Mouse (Mus musculus): ENCODE data around the gene Wnt16.

Wnt16 gene

DNA sequence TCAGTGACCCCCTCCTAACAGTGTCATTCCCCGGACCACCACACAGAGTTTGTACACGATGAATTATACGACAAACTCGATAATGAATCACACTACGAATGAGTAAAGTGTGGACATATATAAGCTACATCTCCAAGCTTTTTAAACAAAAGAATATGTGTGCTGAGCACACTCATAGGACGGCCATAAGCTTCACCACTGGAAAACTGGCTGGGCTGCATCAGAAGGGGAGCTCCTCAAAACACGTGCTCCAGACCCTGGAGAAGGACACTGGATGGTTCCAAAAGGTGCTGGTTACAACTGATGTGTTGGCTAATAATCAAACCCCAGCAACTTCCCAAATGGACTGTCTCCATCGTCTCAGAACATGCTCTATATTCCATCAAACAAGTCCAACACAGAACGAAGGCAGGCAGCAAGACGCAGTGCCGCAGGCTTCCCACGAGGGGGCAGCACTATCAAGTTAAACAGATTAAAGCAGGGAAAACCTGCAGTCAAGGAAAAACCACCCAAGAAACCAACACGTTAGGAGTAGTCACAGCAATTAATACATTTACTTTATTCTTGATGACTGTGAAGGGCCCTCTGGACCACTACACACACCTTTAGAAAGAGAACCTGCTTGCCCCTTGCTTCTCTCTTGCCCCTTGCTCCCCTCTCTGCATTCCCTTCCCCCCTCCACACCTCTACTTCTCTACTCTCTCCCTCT lies 37.5 kb downstream of the Wnt16 start:
- peak; percentile 79 for DNase-seq (ENCODE audit: low read depth, low spot score)

DNA sequence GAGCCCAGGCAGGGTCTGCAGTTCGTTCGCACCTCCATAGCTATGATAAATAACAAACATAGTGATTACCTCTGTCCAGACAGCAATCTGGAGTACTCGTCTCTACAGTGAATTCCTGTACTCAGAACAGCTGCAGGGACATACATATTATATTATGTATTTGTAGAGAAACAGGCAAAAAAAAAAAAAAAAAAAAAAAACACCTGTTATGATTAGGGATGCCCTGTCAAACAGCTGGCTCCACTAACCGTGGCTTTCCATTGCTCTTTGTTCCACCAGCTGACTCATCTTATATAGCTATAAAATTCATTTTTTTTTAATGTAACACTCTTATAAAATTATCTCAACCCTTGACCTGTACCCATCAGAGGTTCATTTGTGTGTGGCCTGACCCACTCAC lies 38.3 kb downstream of the Wnt16 start:
- DNase-seq (ENCODE audit: low read depth, low spot score), result no peak

DNA sequence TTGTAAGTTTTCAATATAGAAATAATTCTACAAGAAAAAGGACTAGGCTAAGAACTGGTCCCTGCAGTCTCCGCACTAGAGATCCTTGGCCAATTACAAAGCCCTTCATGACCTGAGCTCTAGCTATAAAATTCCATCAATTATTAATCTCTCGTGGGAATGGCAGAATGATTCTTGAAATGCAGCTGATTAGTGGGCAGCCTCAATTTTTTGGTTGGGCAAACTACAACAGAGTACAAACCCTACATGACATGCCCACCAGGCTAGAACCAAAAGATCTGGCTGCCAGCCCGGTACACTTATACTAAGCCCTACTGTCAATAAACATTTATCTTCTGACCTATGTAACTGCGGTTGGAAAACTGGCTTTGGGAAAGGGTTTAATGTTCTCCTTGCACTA lies 39.1 kb downstream of the Wnt16 start:
- DNase-seq (ENCODE audit: low read depth, low spot score), result no peak

DNA sequence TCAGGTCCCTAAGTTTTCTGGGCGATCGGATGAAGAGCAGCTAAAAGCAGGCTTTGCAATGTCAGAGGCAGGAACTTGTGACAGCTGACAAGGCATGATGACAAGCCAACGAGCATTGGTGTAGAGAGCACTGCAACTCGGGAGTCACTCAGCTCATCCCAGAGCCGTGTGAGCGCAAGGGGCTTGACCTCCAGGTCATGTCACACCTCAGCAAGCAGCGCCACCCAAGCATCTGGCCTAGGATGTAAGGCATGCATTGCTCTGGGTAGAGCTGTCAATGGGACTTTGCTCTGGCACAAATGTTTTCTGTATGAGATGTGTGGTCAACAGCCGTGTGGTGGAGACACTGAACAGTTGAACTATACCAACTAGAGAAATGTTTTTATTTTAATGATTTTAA lies 39.9 kb downstream of the Wnt16 start:
- no peak for DNase-seq (ENCODE audit: low read depth, low spot score)

DNA sequence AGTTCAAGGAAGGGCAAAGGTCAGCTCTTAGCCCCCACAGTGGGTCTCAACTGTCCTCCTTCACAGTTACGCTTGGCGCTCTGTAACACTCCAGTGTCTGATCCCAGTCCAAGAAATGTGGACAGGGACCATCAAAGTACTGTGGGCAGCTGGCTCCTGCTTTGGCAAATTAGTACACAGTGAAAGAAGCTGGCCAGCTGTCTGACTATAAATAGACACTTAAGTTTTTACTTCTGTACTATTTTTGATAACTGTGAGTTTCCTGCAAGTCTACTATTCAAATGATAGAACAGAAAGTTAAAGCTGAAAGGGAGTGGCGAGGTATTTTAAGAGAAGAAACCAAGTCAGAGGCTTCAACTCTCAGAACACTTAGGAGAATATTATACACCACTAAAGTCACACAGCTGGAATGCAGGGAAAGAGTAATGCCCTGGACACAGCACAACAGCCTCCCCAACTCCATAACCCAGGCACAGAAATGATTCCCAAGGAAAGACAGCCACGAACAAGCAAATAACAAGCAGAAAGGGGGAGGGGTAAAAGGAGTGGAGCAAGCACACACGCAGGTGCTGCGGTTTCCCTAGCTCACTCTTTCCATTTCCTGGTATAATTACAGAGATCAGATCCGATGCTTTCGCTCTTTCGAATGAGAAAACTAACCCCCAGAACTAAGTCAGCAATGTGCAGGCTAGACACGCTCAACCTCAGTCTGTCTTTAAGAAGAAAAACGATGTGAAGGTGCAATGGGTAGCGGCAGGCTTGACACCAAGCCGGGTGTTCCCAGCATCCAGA lies 42.3 kb downstream of the Wnt16 start:
- no peak for DNase-seq (ENCODE audit: low read depth, low spot score)

DNA sequence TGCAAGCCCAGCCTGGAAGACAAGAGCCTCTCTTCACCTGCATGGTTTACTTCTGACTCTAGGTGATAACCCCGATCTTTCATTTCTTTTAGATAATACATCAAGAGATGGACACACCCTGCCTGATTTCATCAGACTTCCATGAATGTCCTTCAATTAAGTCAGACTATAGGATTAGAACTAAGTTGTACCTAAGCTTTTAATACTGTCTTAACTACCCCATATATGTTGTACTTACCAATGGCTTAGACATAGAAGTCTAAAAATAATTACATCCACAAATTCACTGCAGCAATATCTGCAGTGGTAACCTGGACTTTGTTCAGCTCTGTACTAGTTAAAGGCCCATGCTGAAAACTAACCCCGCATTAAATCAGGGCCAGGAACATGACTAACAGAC lies 44.5 kb downstream of the Wnt16 start:
- no peak for DNase-seq (ENCODE audit: low read depth, low spot score)

DNA sequence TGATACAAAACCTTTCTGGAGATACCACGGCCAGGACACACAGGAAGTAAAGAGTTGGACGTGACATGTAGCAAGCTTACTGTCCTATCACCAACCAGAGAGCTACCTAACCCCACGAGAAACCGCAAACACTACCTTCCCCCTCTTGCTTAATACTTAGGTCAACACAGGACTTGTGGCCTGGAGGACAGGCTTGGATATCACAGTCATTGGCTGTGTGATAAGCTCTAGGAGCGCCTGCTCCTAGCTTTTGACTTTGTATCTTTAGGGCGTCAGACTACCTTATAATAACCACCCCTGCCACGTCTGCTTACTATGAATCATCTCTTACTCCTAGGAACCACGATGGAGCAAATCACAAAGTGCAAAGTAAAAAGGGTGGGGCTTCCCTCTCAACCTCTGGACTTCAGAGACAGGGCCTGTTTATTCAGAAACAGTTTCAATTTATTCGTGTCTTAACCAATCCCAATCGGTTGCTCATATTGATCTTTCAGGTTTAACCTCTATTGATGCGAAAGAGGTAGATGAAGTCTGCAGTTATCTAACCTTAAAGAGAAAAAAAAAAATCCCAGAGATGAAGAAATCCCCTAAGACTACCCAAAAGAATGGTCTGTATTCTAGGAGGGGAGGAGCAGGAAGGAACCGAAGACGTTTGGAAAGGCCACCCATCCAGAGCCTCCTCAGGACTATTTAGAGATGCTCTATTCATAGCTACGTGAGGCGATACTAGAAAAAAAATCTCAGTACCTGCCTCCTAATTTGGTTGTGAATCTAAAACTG lies 51.9 kb downstream of the Wnt16 start:
- no peak for DNase-seq (ENCODE audit: low read depth, low spot score)

DNA sequence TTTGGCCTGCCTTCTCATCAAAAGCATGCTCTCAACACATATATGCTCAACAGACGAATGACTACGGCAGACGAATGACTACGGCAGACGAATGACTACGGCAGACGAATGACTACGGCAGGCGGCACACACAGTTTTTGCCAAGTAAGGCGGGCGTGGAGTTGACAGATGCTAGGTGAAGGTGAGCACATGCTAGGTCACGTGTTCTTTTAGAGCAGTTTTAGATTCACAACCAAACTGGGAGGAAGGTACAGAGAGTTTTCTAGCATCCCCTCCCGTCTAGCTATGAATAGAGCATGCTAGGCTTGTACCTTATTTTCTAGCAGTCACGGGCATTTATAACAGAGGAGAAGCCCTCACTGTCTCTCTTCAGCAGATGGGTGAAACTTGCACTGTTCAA lies 52.8 kb downstream of the Wnt16 start:
- no peak for DNase-seq (ENCODE audit: low read depth, low spot score)

DNA sequence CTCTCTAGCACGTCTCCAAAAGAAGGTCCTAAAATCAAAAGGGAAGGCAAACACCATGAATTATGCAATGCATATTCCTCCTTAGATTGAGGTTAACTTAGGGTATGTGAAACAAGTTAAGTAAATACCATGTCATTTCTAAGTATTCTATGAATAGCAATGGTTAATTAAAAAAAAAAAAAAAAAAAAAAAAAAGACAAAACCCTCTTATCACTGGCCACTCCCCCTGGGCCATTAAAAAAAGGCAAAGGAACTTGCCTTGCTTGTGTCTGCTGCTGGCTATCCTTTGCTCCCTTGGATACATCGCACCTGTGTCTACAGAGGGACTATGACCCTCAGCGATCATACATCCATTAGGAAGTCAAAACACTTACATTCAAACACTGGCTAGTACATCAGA lies 55.3 kb downstream of the Wnt16 start:
- DNase-seq (ENCODE audit: low read depth, low spot score), result no peak

DNA sequence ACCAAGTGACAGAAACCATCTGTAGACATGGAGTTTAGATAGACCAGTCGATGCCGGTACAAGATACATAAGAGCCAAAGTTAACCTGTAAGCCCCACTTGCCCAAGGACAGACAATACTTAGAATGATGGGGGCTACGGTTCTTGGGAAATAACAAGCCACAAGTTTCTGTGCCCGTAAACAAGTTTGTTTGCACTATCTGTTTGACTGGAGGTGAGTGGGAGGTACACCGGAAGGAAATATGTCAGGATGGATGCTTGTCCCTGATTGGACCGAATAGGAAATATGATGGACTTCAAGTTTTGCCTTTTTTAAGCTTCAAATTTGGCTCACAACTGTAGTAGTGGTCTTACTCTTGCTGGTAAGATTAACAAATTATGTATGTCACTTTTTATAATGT lies 55.7 kb downstream of the Wnt16 start:
- no peak for DNase-seq (ENCODE audit: low read depth, low spot score)

DNA sequence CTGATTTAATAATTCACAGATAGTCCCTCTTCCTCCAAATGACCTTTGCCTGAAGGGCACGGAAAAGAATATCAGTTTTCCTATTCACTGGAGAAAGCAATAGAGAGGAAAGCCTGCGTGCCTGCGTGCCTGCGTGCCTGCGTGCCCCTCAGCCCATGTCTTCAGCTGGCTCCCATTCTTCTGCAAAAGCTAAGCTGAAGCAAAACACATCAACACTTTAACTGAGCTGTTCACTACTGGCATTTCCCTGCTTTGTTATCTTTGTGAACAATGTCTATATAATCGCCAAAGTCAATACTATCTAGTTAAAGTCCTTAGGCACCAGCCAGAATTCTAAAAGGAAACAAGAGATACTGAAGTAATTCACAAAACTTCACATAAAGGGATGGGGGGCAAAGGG lies 56.4 kb downstream of the Wnt16 start:
- no peak for DNase-seq (ENCODE audit: low read depth, low spot score)

DNA sequence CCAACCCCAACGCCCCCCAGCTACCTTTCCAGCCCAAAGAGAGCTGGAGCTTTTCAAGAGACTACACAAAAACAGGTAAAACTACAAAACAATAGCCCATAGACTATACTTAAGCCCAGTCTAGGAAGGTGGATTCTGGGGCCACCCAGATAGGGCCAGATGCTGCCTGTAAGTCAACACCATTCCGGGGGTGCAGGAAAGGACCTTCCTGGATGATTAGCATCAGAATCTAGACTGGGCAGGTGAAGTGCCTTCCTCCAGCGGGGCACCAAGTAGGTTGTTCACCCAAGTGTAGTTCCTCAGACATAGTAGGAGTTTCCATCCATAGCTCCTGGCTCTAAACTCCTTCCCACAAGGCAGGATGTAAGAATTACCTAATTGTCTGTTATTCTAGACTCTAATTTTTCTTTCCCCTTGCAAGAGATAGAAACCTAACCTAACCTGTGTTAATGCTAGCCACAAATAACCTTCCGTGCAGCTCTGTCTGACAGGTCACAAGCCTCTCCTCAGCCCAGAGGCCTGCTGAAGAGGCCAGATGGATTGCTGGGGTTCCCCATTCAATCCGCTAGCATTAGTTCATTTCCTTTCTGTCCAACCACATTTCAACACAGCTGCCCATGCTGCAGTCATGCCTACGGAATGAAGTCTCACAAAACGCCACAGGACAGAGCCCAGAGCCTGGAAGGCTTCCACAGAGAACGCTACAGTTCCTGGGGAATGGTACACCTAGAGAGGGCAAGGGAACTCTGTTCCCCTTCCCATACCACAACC lies 59.3 kb downstream of the Wnt16 start:
- DNase-seq (ENCODE audit: low read depth, low spot score), result no peak
